Mouse (Mus musculus): ENCODE measurements around the gene Gm10197.

Gene Gm10197

GRCm38 (mm10) chr19:53359160-53360033 is 12.2 kb downstream of the Gm10197 start:
- no peak for DNase-seq (ENCODE audit: low read depth, low spot score)

DNA sequence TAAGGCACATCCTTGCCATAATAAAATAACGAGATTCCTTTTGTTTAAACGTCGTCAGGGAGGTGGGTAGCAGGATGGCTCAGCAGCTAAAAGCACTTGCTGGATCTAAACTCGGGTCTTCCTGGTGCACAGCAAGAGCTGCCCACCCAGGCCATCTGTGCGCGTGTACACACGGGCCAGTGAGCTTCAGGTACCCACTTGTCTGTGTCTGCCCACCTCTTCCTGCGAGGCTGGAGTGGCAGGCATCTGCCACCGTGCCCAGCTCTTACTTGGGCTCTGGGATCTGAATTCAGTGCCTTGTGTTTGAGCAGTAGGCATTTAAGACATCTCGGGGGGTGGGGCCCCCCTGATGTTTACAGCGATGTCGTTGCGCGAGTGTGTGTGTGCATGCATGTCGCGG is 16.5 kb downstream of the Gm10197 start:
- no peak for DNase-seq (ENCODE audit: low read depth, low spot score)

GRCm38 (mm10) chr19:53354271-53355000 is 17.1 kb downstream of the Gm10197 start:
- no peak for DNase-seq (ENCODE audit: low read depth, low spot score)

DNA sequence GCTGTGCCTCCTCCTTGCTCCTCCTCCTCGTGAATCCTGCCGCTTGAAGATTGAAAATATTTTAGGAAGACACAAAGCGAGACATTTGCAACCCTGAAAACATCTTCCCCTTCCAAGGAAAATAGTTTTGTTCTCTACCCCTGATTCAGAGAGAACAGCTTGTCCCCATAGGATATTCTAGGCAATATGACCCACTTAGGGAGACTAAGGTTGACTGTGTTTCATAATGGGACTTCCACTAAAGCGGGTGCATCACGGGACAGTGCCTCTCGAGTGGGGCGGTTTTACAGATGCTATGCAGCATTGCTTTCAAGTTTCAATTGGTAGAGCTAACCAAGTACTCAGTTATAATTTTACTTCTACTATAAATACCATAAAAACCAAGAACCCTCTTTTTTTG is 17.7 kb downstream of the Gm10197 start:
- no peak for DNase-seq (ENCODE audit: low read depth, low spot score)

DNA sequence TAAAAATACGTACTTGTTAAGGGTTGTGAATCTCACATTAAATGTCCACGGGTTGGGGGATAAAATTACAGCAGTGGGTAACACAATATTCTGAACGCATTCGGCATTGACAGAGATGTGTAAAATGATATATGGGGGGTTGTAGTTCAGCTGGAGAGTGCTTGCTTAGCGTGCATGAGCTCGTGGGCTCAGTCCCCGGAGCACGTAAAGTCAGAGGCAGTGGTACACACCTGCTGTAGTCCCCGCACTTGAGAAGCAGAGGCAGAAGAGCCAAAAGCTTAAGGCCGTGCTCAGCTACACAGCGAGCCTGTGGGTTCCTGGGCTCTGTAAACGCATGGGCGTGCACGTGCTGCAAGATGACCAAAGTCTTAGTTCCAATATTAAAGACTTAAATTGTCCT is 25.8 kb downstream of the Gm10197 start:
- DNase-seq (ENCODE audit: low read depth, low spot score), result no peak

DNA sequence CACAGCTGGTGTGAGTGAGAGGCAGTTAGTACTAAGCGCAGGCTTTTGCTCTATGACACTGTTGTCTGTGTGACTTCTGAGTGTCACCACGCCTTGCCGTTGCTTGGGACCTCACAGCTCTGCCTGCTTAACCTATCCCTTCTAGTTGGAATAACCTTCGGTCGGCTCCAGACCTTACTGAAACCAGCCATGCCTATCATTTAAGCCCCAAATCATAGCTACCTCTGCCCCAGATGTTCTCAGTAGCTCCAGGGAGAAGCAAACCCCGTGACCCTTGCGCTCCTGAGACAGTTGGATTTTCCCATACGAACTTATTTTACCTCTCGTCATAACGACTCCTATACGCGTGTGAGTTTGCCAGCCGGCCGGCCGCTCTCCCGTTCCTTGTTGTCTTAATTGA is 27.5 kb downstream of the Gm10197 start:
- DNase-seq (ENCODE audit: low read depth, low spot score), result no peak

DNA sequence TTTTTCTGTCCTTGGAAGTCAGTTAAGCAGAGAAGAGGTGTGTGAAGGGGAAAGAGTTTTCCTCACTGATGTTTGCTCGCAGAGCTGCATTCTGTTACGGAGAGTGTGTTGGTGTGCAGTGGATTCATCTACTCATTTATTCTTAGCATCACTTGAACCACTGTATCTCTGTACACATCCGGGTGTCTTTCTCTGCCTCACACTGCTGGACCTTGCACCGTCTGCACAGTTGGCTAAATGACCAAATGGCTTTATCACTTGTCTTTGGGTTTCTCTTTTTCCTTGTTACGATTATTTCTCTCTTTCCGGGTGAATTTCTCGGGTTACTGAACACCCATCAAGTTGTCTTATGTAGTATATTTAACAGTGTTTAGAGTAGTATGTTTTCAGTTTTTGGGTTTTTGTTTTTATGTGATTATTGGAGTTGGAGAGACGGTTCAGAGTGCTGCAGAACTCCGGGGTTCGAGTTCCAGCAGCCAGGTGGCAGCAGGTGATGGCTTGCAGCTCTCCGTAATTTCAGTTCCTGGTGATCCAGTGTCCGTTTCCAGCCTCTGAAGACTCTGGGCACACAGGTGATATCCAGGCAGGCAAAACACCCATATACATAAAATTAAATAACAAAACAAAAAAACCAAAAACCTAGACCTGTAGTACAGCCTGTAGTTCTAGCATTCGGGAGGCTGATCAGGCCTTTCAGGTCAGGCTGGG is 28.2 kb downstream of the Gm10197 start:
- no peak for DNase-seq (ENCODE audit: low read depth, low spot score)

- DNase-seq (ENCODE audit: low read depth, low spot score), result peak; percentile 50
These were observed 31.1 kb downstream of the Gm10197 start for GRCm38 (mm10) chr19:53340423-53340822.

DNA sequence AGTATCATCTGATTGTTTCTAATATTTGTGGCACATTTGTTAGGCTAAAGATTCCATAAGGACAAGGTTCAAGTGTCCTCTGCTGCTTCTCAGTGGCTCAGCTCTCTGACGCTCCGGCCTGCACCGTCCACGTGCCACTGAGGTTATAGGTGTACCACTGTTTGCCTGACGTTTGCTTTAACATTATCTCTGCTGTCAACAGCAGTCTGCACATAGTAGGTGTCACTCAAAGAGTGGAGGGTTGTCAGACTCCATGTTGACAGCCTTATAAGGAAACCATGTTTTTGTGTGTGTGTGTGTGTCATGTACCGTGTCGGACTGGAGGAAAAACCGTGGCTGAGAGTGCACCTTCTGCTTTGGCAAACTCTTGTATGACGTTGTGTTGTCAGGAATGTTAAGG is 36.3 kb downstream of the Gm10197 start:
- DNase-seq (ENCODE audit: low read depth, low spot score), result no peak

- no peak for DNase-seq (ENCODE audit: low read depth, low spot score)
These were observed 37.8 kb downstream of the Gm10197 start for GRCm38 (mm10) chr19:53333730-53334129.

DNA sequence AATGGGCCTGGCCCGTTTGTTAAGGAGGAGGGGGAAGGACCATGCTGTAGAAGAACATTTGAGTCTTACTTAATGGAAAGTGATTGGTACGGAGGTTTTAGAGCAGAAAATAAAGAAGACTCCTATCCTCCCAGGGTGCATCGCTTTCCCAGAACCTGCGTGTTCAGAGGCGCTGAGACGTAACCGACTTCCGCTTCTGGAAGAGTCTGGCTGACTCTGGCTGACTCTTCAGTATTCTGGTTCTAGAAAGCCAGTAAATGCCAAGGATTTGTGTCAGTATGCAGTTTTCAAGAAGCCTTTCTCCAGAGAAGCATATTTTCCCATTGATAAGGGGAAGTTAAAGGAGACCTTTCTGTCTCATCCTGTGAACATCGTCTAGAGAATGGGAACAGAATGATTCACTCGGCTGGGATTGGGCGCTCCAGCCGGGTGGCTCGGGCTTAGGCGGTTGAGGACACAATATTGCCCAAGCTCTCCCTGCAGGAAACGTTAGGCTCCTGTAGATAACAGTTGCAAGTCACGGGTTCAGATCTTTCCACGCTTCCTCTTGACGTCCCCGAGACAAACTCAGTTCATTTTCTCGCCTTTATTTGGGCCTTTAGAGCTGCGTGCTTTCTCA is 39.6 kb downstream of the Gm10197 start:
- no peak for DNase-seq (ENCODE audit: low read depth, low spot score)

DNA sequence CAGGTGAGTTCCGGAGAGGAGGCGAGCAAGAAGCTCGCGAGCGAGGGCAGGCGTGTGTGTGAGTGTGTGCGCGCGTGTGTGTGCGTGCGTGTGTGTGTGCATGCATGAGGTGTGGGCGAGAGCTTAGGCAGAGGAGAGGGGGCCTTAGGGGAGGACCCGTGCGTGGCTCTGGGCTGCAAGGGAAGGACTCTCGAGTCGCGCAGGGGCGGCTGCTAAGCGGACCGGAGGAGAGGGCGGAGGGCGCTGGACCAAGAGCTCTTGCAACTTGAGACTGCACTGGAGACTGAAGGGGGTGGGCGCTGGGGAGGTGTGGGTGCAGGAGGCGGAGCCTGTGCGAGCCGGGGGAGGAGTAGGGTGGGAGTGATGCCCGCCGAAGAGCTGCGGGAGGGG is 41.6 kb downstream of the Gm10197 start:
- DNase-seq (ENCODE audit: low read depth, low spot score), result peak; percentile 93

GRCm38 (mm10) chr19:53329221-53329991 is 42.2 kb downstream of the Gm10197 start:
- DNase-seq (ENCODE audit: low read depth, low spot score), result peak; percentile 96

DNA sequence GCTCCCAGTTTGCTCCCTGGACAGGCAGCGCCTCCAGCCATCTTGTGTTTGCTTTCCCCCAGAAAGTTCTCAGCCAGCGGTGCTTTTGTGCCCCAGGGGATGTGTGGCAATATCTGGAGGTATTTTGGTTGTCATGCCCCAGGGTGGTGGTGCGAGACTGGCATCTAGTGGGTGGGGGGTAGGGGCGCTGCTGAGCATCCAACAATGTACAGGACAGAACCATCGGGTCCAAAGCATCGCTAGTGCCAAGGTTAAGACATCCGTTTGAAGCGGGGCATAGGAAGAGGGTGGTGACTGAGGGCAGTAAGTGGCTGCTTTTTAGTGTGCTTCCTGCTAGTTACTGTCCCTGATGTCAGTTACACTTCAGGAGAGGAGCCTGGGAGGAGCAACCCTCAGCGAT is 43.5 kb downstream of the Gm10197 start:
- DNase-seq (ENCODE audit: low read depth, low spot score), result no peak

- DNase-seq (ENCODE audit: low read depth, low spot score), result peak; percentile 80
These were observed 45.8 kb downstream of the Gm10197 start for GRCm38 (mm10) chr19:53325578-53326295.

- no peak for DNase-seq (ENCODE audit: low read depth, low spot score)
These were observed 46.7 kb downstream of the Gm10197 start for GRCm38 (mm10) chr19:53324866-53325265.

GRCm38 (mm10) chr19:53322438-53323048 is 49.0 kb downstream of the Gm10197 start:
- peak; percentile 97 for DNase-seq (ENCODE audit: low read depth, low spot score)

All from ZHBTc4 (cell line).